ENCODE assay signal across 25 mouse cellular contexts in the genomic region with DNA sequence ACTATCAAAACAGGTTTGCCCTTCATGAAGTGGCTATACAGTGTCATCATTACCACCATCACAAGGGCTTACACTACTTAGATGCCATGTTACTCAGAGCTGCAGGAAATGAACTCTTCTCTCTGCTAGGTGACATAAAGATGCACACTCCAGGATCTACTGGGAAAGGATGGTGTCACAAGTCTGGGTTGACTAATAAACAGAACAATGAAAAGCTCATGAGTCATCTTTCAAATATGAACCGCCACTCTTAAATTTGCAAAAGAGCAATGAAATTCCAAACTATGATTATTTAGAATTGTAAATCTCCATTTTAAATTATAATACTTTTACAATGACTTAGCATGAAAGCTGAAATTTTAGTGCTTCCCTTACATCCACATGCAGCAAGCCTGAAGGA.
DNase-seq lines count a peak whose midpoint lies in the region; ATAC-seq and TF ChIP-seq lines count a peak whose summit lies in the region.
"Had no signal": no experiment of that assay in that cellular context is flagged by ENCODE, and none has a peak within 500 bp of the region (broad histone marks: within the 10 kb centered on the region; RNA-seq: fewer than 3 reads in every experiment).

No protein-coding gene starts in this region.

- H3K27me3 ChIP-seq in intestine, embryonic 16.5 days (replicated peaks; ENCODE audit: control insufficient read depth, insufficient read depth, low read length), result no peaks in the 10 kb centered on the region
- no peaks in the 10 kb centered on the region for H3K27me3 ChIP-seq in intestine, postnatal 0 days (replicated peaks; ENCODE audit: control insufficient read depth, insufficient read depth, low read length)
- H3K27me3 ChIP-seq in C2C12 (ENCODE audit: control insufficient read depth, insufficient read depth, insufficient read length) (no peaks in the 10 kb centered on the region), myocyte (ENCODE audit: control insufficient read depth, insufficient read depth, insufficient read length) (no peaks in the 10 kb centered on the region)
- H3K27me3 ChIP-seq: embryonic facial prominence, embryonic 13.5 days; embryonic facial prominence, embryonic 15.5 days; forebrain, embryonic 12.5 days; Patski had no signal

- H3K79me3 ChIP-seq in C2C12 (ENCODE audit: low read depth), result no peaks in the 10 kb centered on the region

- H3K4me3 ChIP-seq in intestine, embryonic 16.5 days (ENCODE audit: low read length), result no peak overlapping the region
- H3K4me3 ChIP-seq in intestine, postnatal 0 days (ENCODE audit: low read depth, low read length), result no peak overlapping the region
- H3K4me3 ChIP-seq in C2C12 (ENCODE audit: insufficient read depth, poor library complexity, severe bottlenecking), result no peak overlapping the region
- H3K4me3 ChIP-seq in myocyte, result no peak overlapping the region
- H3K4me3 ChIP-seq: embryonic facial prominence, embryonic 13.5 days; embryonic facial prominence, embryonic 15.5 days; erythroblast, embryonic 14.5 days; forebrain, embryonic 10.5 days; forebrain, embryonic 12.5 days had no signal

- H3K79me2 ChIP-seq in C2C12 (ENCODE audit: control insufficient read depth, insufficient read depth) (peaks cover 18% of the 10 kb centered on the region), myocyte (ENCODE audit: control insufficient read depth, insufficient read depth) (no peaks in the 10 kb centered on the region)

- DNase-seq in heart, postnatal 25 days (ENCODE audit: low spot score), result no peak
- DNase-seq in heart, adult 11 months, result no peak
- DNase-seq: adrenal gland, adult 8-10 months; adrenal gland, postnatal 14 days; adrenal gland, postnatal 36 days; B cell, adult 2 months; cerebellum, adult 11-12 months; cerebellum, adult 2 months; cerebellum, adult 9-10 months; cerebellum, postnatal 10 days; cerebellum, postnatal 36 days; embryo, embryonic 11 days had no signal

- H3ac ChIP-seq in C2C12 (ENCODE audit: control insufficient read depth, insufficient read length, low read depth) (no peak overlapping the region), myocyte (ENCODE audit: control insufficient read depth, insufficient read length) (no peak overlapping the region)

- 98% methylated on average over 1 of the region's 1 CpGs for WGBS in intestine, embryonic 16.5 days
- 86% methylated on average over 1 of the region's 1 CpGs for WGBS in intestine, postnatal 0 days

- TF ChIP-seq CTCF in intestine, postnatal 0 days (IDR thresholded peaks at IDR 0.05; ENCODE audit: low read depth), result no peak
- no peak for TF ChIP-seq CTCF in C2C12 (IDR thresholded peaks at IDR 0.05; ENCODE audit: control insufficient read depth, insufficient read depth, insufficient read length)

- no peak for TF ChIP-seq POLR2A in myocyte (IDR thresholded peaks at IDR 0.05; ENCODE audit: insufficient read length, low read depth)

- H3K4me2 ChIP-seq in intestine, embryonic 16.5 days (ENCODE audit: low read depth, low read length), result no peak overlapping the region
- H3K4me2 ChIP-seq in intestine, postnatal 0 days (replicated peaks; ENCODE audit: low read depth), result no peak overlapping the region
- H3K4me2 ChIP-seq in myocyte (ENCODE audit: low read depth), result peak overlapping the region; percentile 61
- H3K4me2 ChIP-seq: embryonic facial prominence, embryonic 13.5 days; embryonic facial prominence, embryonic 15.5 days; forebrain, embryonic 12.5 days had no signal

- peak; percentile 26; the same call in 1 of the 2 replicates for ATAC-seq in intestine, embryonic 16.5 days
- ATAC-seq in intestine, postnatal 0 days, result no peak
- ATAC-seq: activated CD4-positive, CD25-positive, alpha-beta regulatory T cell, adult 4 months; forebrain, embryonic 14.5 days; forebrain, embryonic 16.5 days; Patski had no signal

- no peaks in the 10 kb centered on the region for H3K4me1 ChIP-seq in intestine, embryonic 16.5 days (ENCODE audit: control insufficient read depth, insufficient read depth, low read length)
- no peaks in the 10 kb centered on the region for H3K4me1 ChIP-seq in intestine, postnatal 0 days (replicated peaks; ENCODE audit: control insufficient read depth, insufficient read depth, low read length)
- H3K4me1 ChIP-seq: forebrain, embryonic 12.5 days had no signal

- intact Hi-C loops in heart, postnatal 25 days (cut with DNase I), result loop anchor here (10.0 kb wide), 1 partner anchor 258 kb away; no protein-coding TSS in a partner anchor

- no peaks in the 10 kb centered on the region for H3K9me3 ChIP-seq in intestine, embryonic 16.5 days (ENCODE audit: control insufficient read depth, low read length)
- no peaks in the 10 kb centered on the region for H3K9me3 ChIP-seq in intestine, postnatal 0 days (ENCODE audit: control insufficient read depth)
- H3K9me3 ChIP-seq: embryonic facial prominence, embryonic 13.5 days; embryonic facial prominence, embryonic 15.5 days; forebrain, embryonic 10.5 days; forebrain, embryonic 12.5 days had no signal

- H3K9ac ChIP-seq in intestine, embryonic 16.5 days (ENCODE audit: low read depth, low read length), result no peak overlapping the region
- H3K9ac ChIP-seq in intestine, postnatal 0 days (ENCODE audit: low read depth, low read length), result no peak overlapping the region
- H3K9ac ChIP-seq: embryonic facial prominence, embryonic 13.5 days; embryonic facial prominence, embryonic 15.5 days; forebrain, embryonic 12.5 days had no signal

- no peak overlapping the region for H3K27ac ChIP-seq in intestine, embryonic 16.5 days (ENCODE audit: low read length)
- no peak overlapping the region for H3K27ac ChIP-seq in intestine, postnatal 0 days (ENCODE audit: low read depth, low read length)
- H3K27ac ChIP-seq: embryonic facial prominence, embryonic 13.5 days; embryonic facial prominence, embryonic 15.5 days; forebrain, embryonic 10.5 days; forebrain, embryonic 12.5 days had no signal

- no peaks in the 10 kb centered on the region for H3K36me3 ChIP-seq in intestine, embryonic 16.5 days (ENCODE audit: control insufficient read depth, insufficient read depth, low read length)
- H3K36me3 ChIP-seq in intestine, postnatal 0 days (ENCODE audit: control insufficient read depth, insufficient read depth), result no peaks in the 10 kb centered on the region
- H3K36me3 ChIP-seq in C2C12 (ENCODE audit: control insufficient read depth, insufficient read depth) (no peaks in the 10 kb centered on the region), myocyte (ENCODE audit: control insufficient read depth, insufficient read depth) (no peaks in the 10 kb centered on the region)
- H3K36me3 ChIP-seq: embryonic facial prominence, embryonic 13.5 days; embryonic facial prominence, embryonic 15.5 days; forebrain, embryonic 10.5 days; forebrain, embryonic 12.5 days had no signal

TF ChIP-seq in C2C12, 6 proteins besides CTCF, POLR2A, EP300 and RAD21:
- TF ChIP-seq CEBPB (IDR thresholded peaks at IDR 0.05; ENCODE audit: low read depth), result peak; percentile 31
- no peak for TF ChIP-seq MYOD1 (IDR thresholded peaks at IDR 0.05; ENCODE audit: control insufficient read depth, insufficient read length, low read depth)
- TF ChIP-seq MYOG (IDR thresholded peaks at IDR 0.05; ENCODE audit: control insufficient read depth, extremely low read depth, insufficient read length), result no peak
- TF ChIP-seq FOSL1 (IDR thresholded peaks at IDR 0.05; ENCODE audit: insufficient read depth, low read length, poor library complexity, severe bottlenecking), result peak; percentile 41
- TF ChIP-seq USF1 (IDR thresholded peaks at IDR 0.05; ENCODE audit: low read depth), result no peak
- TF ChIP-seq MAX (IDR thresholded peaks at IDR 0.05), result peak; percentile 33

TF ChIP-seq in myocyte, 11 proteins besides CTCF, POLR2A, EP300 and RAD21:
- TF ChIP-seq TCF3 (IDR thresholded peaks at IDR 0.05; ENCODE audit: insufficient read length, low read depth) (no peak), CEBPB (IDR thresholded peaks at IDR 0.05; ENCODE audit: insufficient read depth, poor library complexity, severe bottlenecking) (no peak), MYOG (IDR thresholded peaks at IDR 0.05; ENCODE audit: control insufficient read depth in 1 of 3, insufficient read depth in 1 of 3, insufficient read length in 2 of 3, low read depth in 2 of 3) (no peak), USF1 (IDR thresholded peaks at IDR 0.05; ENCODE audit: low read depth) (no peak), SRF (IDR thresholded peaks at IDR 0.05; ENCODE audit: control insufficient read depth, insufficient read length, low read depth) (no peak), E2F4 (IDR thresholded peaks at IDR 0.05; ENCODE audit: insufficient read depth) (no peak), MYOD1 (IDR thresholded peaks at IDR 0.05; ENCODE audit: control insufficient read depth in 1 of 3, insufficient read length in 2 of 3, low read depth in 2 of 3) (no peak), MAX (IDR thresholded peaks at IDR 0.05; ENCODE audit: low read depth) (no peak), REST (IDR thresholded peaks at IDR 0.05; ENCODE audit: insufficient read depth, insufficient read length) (no peak), POLR2AphosphoS2 (IDR thresholded peaks at IDR 0.05; ENCODE audit: insufficient read length, low read depth) (no peak), TCF12 (IDR thresholded peaks at IDR 0.05; ENCODE audit: insufficient read depth, poor library complexity, severe bottlenecking) (no peak)
